Mouse (Mus musculus) embryo, embryonic 10 days (tissue): ENCODE data around the gene Ganab.
"Not testable (repeated sequence)": the region's sequence is repeated elsewhere in the genome, so short reads cannot be mapped to it uniquely, and the experiment has no call there.

Experiments used
- DNase-seq: peaks from one replicate; pipeline ENCODE4 v3.0.0-alpha.2; 2015; ENCODE audit warnings: low spot score

Gene Ganab

GRCm38 (mm10) chr19:8888511-8889385, 9.1 kb upstream of the Ganab start, which contains the start of the genes 1810009A15Rik and Gm49416:
TSS of gene 1810009A15Rik (plus strand) at chr19:8888853.
TSS of gene Gm49416 (plus strand) at chr19:8888926.
- DNase-seq, result peak; percentile 98

- peak; percentile 94 for DNase-seq
Measured at GRCm38 (mm10) chr19:8892829-8893766, 4.8 kb upstream of the Ganab start, which contains the start of gene Ints5. TSS of gene Ints5 (plus strand) at chr19:8893005.

- DNase-seq, result no peak
Measured at GRCm38 (mm10) chr19:8895397-8895960, 2.4 kb upstream of the Ganab start.

GRCm38 (mm10) chr19:8896231-8896630, 1.6 kb upstream of the Ganab start:
- DNase-seq, result not testable (repeated sequence)

- peak; percentile 41 for DNase-seq
Measured at GRCm38 (mm10) chr19:8897211-8897864, 533 bp upstream of the Ganab start.

GRCm38 (mm10) chr19:8898576-8898975, 705 bp downstream of the Ganab start:
- no peak for DNase-seq

- DNase-seq, result no peak
Measured at GRCm38 (mm10) chr19:8899079-8899478, 1.2 kb downstream of the Ganab start.

- no peak for DNase-seq
Measured at GRCm38 (mm10) chr19:8903412-8903811, 5.5 kb downstream of the Ganab start.

GRCm38 (mm10) chr19:8908531-8908930, 10.7 kb downstream of the Ganab start:
- no peak for DNase-seq

- no peak for DNase-seq
Measured at GRCm38 (mm10) chr19:8911810-8912209, 13.9 kb downstream of the Ganab start.

- no peak for DNase-seq
Measured at GRCm38 (mm10) chr19:8914212-8914611, 16.3 kb downstream of the Ganab start.

- DNase-seq, result no peak
Measured at GRCm38 (mm10) chr19:8919000-8919399, 21.1 kb downstream of the Ganab start.

- DNase-seq, result no peak
Measured at GRCm38 (mm10) chr19:8919684-8920072, 21.8 kb downstream of the Ganab start.

- DNase-seq, result peak; percentile 99
Measured at GRCm38 (mm10) chr19:8920073-8920736, 22.3 kb downstream of the Ganab start, which contains the start of gene B3gat3. TSS of gene B3gat3 (plus strand) at chr19:8920374.

GRCm38 (mm10) chr19:8920836-8921291, 23.0 kb downstream of the Ganab start:
- DNase-seq, result peak; percentile 79

- DNase-seq, result no peak
Measured at GRCm38 (mm10) chr19:8921741-8922140, 23.9 kb downstream of the Ganab start.

GRCm38 (mm10) chr19:8926766-8927165, 28.9 kb downstream of the Ganab start:
- DNase-seq, result no peak

- DNase-seq, result no peak
Measured at GRCm38 (mm10) chr19:8927891-8928525, 30.1 kb downstream of the Ganab start.

- no peak for DNase-seq
Measured at GRCm38 (mm10) chr19:8928689-8929223, 30.9 kb downstream of the Ganab start.
